Mouse (Mus musculus) cerebellum, adult 2 months (tissue): ENCODE data around the gene Gm5460.

Source experiments
- CTCF ChIP-seq: fragments of 200-500 bp; IDR thresholded peaks from 2 replicates; pipeline ENCODE4 v1.5.1; 2011; ENCODE audit warnings: low read depth, mild to moderate bottlenecking, control low read depth, low read length, moderate library complexity, borderline replicate concordance; ENCODE audit not compliant: insufficient read depth
- POLR2A ChIP-seq: fragments of 200-500 bp; IDR thresholded peaks from 2 replicates; pipeline ENCODE4 v1.6.1; 2011; ENCODE audit warnings: low read length, control low read depth, borderline replicate concordance; ENCODE audit not compliant: insufficient read depth

GRCm38 (mm10) chr14:34050101-34050779, 33.7 kb downstream of the Gm5460 start:
- TF ChIP-seq POLR2A, result no peak
- no peak for TF ChIP-seq CTCF
